Mouse (Mus musculus) ES-Bruce4 (cell line): ENCODE data around the gene Fars2.

ENCODE experiments used
- CTCF ChIP-seq: IDR thresholded peaks from one replicate; pipeline ENCODE4 v1.8.1; 2011; ENCODE audit warnings: low read depth, low read length
- POLR2A ChIP-seq: IDR thresholded peaks from one replicate; pipeline ENCODE4 v1.8.1; 2011; ENCODE audit warnings: low read length; ENCODE audit not compliant: insufficient read depth

DNA sequence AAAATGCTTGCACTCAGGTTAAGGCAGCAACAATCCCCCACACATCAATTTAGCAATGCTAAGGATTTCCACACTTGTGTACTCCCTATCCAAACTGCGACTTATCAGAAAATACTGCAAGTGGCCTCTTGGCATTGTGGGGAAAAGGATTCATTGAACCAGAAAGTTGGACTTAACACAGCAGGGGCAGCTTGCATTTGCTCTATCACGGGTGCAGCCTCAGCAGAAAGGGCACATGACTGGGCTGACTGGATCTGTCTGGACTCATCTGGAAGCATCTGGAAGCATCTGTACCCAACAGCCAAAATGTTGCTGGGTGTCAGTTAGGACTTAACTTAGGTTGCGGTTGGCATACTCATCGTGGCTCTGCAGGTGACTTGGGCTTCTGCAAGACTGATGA is 490.7 kb downstream of the Fars2 start:
- TF ChIP-seq POLR2A, result no peak
- TF ChIP-seq CTCF, result no peak
